In the genomic region with DNA sequence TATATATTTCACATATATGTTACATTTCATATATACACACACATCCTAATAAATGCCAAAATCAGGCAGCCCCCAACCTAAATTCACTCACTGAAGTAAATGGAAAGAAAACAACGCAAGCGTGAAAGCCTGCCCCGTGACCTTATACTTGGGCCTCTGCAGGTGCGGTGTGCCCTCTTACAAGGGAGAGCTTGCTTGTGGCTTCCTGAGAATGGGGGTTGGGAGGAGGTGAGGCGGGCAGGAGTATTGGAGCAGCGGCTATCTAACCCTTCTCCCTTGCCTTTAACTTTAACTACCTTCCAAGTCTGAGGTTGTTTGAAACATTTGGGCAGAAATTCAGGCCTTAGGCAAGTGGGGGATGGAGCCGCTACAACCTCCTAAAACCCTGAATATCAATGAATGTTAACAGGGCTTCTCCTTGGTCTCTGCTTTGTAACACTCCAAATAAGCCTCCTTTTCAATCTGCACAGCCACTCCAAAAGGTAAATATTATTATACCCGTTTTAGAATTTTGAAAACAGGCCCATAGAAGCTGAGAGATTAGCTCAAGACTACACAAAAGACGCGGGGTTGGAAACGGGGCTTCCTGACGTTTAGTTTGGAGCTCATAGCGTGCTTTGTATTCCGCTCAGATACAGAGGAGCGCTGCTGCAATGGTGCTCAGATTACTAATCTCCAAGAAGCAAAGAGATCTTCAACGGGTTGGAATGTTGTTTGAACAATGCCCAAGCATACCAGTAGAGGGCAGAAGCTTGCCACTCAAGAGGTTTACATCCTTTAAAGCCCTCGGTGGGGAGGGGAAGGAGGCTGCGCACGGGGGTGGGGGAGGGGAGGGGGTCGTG, we compare ENCODE assay signal across 8 mouse cellular contexts. TPM values are rescaled to one million over a fixed set of nuclear protein-coding genes. Genes with fewer than 3 reads are reported as not detected.
DNase-seq lines count a peak whose midpoint lies in the region; ATAC-seq lines count a peak whose summit lies in the region.

No protein-coding gene starts in this region.

- WGBS in liver, embryonic 11.5 days = 24% methylated on average over 20 of the region's 20 CpGs
- 11% methylated on average over 20 of the region's 20 CpGs for WGBS in midbrain, embryonic 10.5 days

- H3K4me2 ChIP-seq in liver, embryonic 11.5 days = no peak overlapping the region

- peak; percentile 20 for DNase-seq in liver
- no peak for DNase-seq in liver, embryonic 11.5 days (ENCODE audit: low spot score)
- DNase-seq in cerebellum, postnatal 36 days = peak; percentile 41 to 66
- DNase-seq in gastrocnemius, adult 8-10 months (ENCODE audit: low spot score in 2 of 2) = peak; percentile 17 to 28
- peak; percentile 87 for DNase-seq in induced T-regulatory cell, adult 2 months (ENCODE audit: low read depth)
- peak; percentile 70 to 75 for DNase-seq in left cerebral cortex, adult 18-20 months (ENCODE audit: low spot score in 2 of 2)
- DNase-seq in midbrain, embryonic 10.5 days (ENCODE audit: low spot score) = peak; percentile 70
- DNase-seq in right cerebral cortex, postnatal 4 days = peak; percentile 62

- H3K4me3 ChIP-seq in liver, embryonic 11.5 days (ENCODE audit: low read depth, low read length) = no peak overlapping the region
- peak overlapping the region; percentile 24 for H3K4me3 ChIP-seq in midbrain, embryonic 10.5 days

- H3K27ac ChIP-seq in liver, embryonic 11.5 days (ENCODE audit: low read depth, low read length) = no peak overlapping the region
- peak overlapping the region; percentile 74 for H3K27ac ChIP-seq in midbrain, embryonic 10.5 days (replicated peaks)

- no peaks in the 10 kb centered on the region for H3K36me3 ChIP-seq in liver, embryonic 11.5 days (ENCODE audit: control insufficient read depth, insufficient read depth, low read length)
- no peaks in the 10 kb centered on the region for H3K36me3 ChIP-seq in midbrain, embryonic 10.5 days

- no peaks in the 10 kb centered on the region for H3K4me1 ChIP-seq in liver, embryonic 11.5 days (replicated peaks; ENCODE audit: control insufficient read depth, insufficient read depth, low read length)
- peaks cover 19% of the 10 kb centered on the region for H3K4me1 ChIP-seq in midbrain, embryonic 10.5 days

- no peaks in the 10 kb centered on the region for H3K9me3 ChIP-seq in liver, embryonic 11.5 days (ENCODE audit: control insufficient read depth, low read length)
- H3K9me3 ChIP-seq in midbrain, embryonic 10.5 days (replicated peaks) = no peaks in the 10 kb centered on the region

- no peak overlapping the region for H3K9ac ChIP-seq in liver, embryonic 11.5 days (ENCODE audit: low read depth, low read length)

- H3K27me3 ChIP-seq in liver, embryonic 11.5 days (replicated peaks; ENCODE audit: control insufficient read depth, insufficient read depth, low read length) = no peaks in the 10 kb centered on the region
- H3K27me3 ChIP-seq in midbrain, embryonic 10.5 days (ENCODE audit: low read depth, poor library complexity, severe bottlenecking) = peaks cover 7% of the 10 kb centered on the region; the same call in 1 of the 2 replicates

- ATAC-seq in liver, embryonic 11.5 days (replicated peaks; ENCODE audit: low FRiP score) = no peak

RNA-seq across cellular contexts. Expression of a gene that starts 28.3 kb away (rescaled TPM):
- 2.3 and 2.4 TPM in 2 replicates for polyA plus RNA-seq in liver, embryonic 11.5 days (2014; fragmentation: Nextera tagmentation; extraction: Ambion mirVana)
- 1 to 10 TPM; 5.3 to 6.1 (median 5.8) TPM for total RNA-seq in gastrocnemius, adult 8-10 months (2022)
- 10 to 100 TPM; 37.2 to 38.9 TPM for total RNA-seq in left cerebral cortex, adult 18-20 months (2021)
- 2.0 and 3.0 TPM in 2 replicates for polyA plus RNA-seq in midbrain, embryonic 10.5 days (2016; fragmentation: Nextera tagmentation; extraction: Ambion mirVana)

RNA-seq across cellular contexts. Expression of a gene that starts 53.5 kb away (rescaled TPM):
- 29.1 and 30.3 TPM in 2 replicates for polyA plus RNA-seq in liver, embryonic 11.5 days (2014; fragmentation: Nextera tagmentation; extraction: Ambion mirVana)
- 10 to 100 TPM; 34.8 to 37.4 (median 35.5) TPM for total RNA-seq in gastrocnemius, adult 8-10 months (2022)
- 10 to 100 TPM; 87.0 to 95.4 TPM for total RNA-seq in left cerebral cortex, adult 18-20 months (2021)
- 31.9 and 41.2 TPM in 2 replicates for polyA plus RNA-seq in midbrain, embryonic 10.5 days (2016; fragmentation: Nextera tagmentation; extraction: Ambion mirVana)

Comparison
In these comparisons a context has a peak if more than half of its experiments do, and no peak if none do; other contexts are left out.
1. RNA of a gene that starts 28.3 kb away (total RNA-seq): 37.2 to 38.9 TPM in left cerebral cortex, adult 18-20 months; 5.3 to 6.1 TPM in gastrocnemius, adult 8-10 months; every median in the first group is over 4 times any median in the second.